Comparison of ENCODE assay signal across 11 mouse cellular contexts in genomic region chr1:136958185-136958584, GRCm38 (mm10). TPM values are rescaled to one million over a fixed set of nuclear protein-coding genes. Genes with fewer than 3 reads are reported as not detected.
DNase-seq lines count a peak whose midpoint lies in the region; ATAC-seq lines count a peak whose summit lies in the region.
"Had no signal": no experiment of that assay in that cellular context is flagged by ENCODE, and none has a peak within 500 bp of the region (broad histone marks: within the 10 kb centered on the region; RNA-seq: fewer than 3 reads in every experiment).

No protein-coding gene starts in this region.

- no peaks in the 10 kb centered on the region for H3K9me3 ChIP-seq in kidney, embryonic 14.5 days (ENCODE audit: control insufficient read depth, low read length)
- no peaks in the 10 kb centered on the region for H3K9me3 ChIP-seq in embryonic facial prominence, embryonic 14.5 days (ENCODE audit: control insufficient read depth, low read length)
- no peaks in the 10 kb centered on the region for H3K9me3 ChIP-seq in limb, embryonic 10.5 days (replicated peaks)

- 2% methylated on average over 13 of the region's 13 CpGs for WGBS in kidney, embryonic 14.5 days
- WGBS in embryonic facial prominence, embryonic 14.5 days = 2% methylated on average over 8 of the region's 13 CpGs
- under 1% methylated on average over 13 of the region's 13 CpGs for WGBS in limb, embryonic 10.5 days

- peak overlapping the region; percentile 21 for H3K4me2 ChIP-seq in kidney, embryonic 14.5 days (replicated peaks; ENCODE audit: low read depth, low read length)
- H3K4me2 ChIP-seq in embryonic facial prominence, embryonic 14.5 days (ENCODE audit: low read depth, low read length) = peak overlapping the region; percentile 37

- H3K27ac ChIP-seq in kidney, embryonic 14.5 days (ENCODE audit: low read depth, low read length) = no peak overlapping the region
- H3K27ac ChIP-seq in embryonic facial prominence, embryonic 14.5 days (replicated peaks; ENCODE audit: low read depth, low read length) = no peak overlapping the region
- no peak overlapping the region for H3K27ac ChIP-seq in limb, embryonic 10.5 days

- peaks cover 5% of the 10 kb centered on the region; the same call in 1 of the 2 replicates for H3K4me1 ChIP-seq in kidney, embryonic 14.5 days (ENCODE audit: control insufficient read depth, insufficient read depth, low read length)
- peaks cover 9% of the 10 kb centered on the region for H3K4me1 ChIP-seq in embryonic facial prominence, embryonic 14.5 days (ENCODE audit: control insufficient read depth, insufficient read depth, low read length)
- peaks cover 34% of the 10 kb centered on the region for H3K4me1 ChIP-seq in limb, embryonic 10.5 days

- ATAC-seq in kidney, embryonic 14.5 days (ENCODE audit: low FRiP score, low TSS enrichment) = peak; percentile 49; the same call in 1 of the 2 replicates
- no peak; the same call in 1 of the 2 replicates for ATAC-seq in embryonic facial prominence, embryonic 14.5 days (ENCODE audit: low read depth)
- no peak for ATAC-seq in cerebellum, adult (ENCODE audit: insufficient number of reproducible peaks, low FRiP score, low TSS enrichment)

- H3K4me3 ChIP-seq in kidney, embryonic 14.5 days (ENCODE audit: low read length) = no peak overlapping the region
- H3K4me3 ChIP-seq in embryonic facial prominence, embryonic 14.5 days (ENCODE audit: low read depth, low read length) = no peak overlapping the region
- peak overlapping the region; percentile 30 for H3K4me3 ChIP-seq in limb, embryonic 10.5 days

- no peaks in the 10 kb centered on the region for H3K36me3 ChIP-seq in kidney, embryonic 14.5 days (ENCODE audit: control insufficient read depth, insufficient read depth, low read length)
- H3K36me3 ChIP-seq in embryonic facial prominence, embryonic 14.5 days (ENCODE audit: control insufficient read depth, insufficient read depth, low read length) = no peaks in the 10 kb centered on the region
- H3K36me3 ChIP-seq in limb, embryonic 10.5 days = no peaks in the 10 kb centered on the region

- H3K9ac ChIP-seq in kidney, embryonic 14.5 days (ENCODE audit: low read depth, low read length) = no peak overlapping the region
- H3K9ac ChIP-seq in embryonic facial prominence, embryonic 14.5 days (ENCODE audit: low read depth, low read length) = no peak overlapping the region

- peaks cover 41% of the 10 kb centered on the region for H3K27me3 ChIP-seq in kidney, embryonic 14.5 days (ENCODE audit: control insufficient read depth, insufficient read depth, low read length)
- peaks cover 46% of the 10 kb centered on the region for H3K27me3 ChIP-seq in embryonic facial prominence, embryonic 14.5 days (replicated peaks; ENCODE audit: control insufficient read depth, insufficient read depth, low read length)
- peaks cover 67% of the 10 kb centered on the region for H3K27me3 ChIP-seq in limb, embryonic 10.5 days (ENCODE audit: low read depth, poor library complexity, severe bottlenecking)
- H3K27me3 ChIP-seq: CH12.LX had no signal

- no peak for DNase-seq in kidney, postnatal 4 days
- no peak for DNase-seq in embryonic facial prominence, embryonic 14.5 days (ENCODE audit: low spot score)
- DNase-seq in limb, embryonic 10.5 days (ENCODE audit: low spot score) = peak; percentile 50
- peak; percentile 48 for DNase-seq in neural tube, embryonic 10.5 days (ENCODE audit: extremely low spot score, low spot score)
- DNase-seq in thymus, postnatal 14 days = no peak
- no peak for DNase-seq in kidney, postnatal 25 days
- DNase-seq: heart, postnatal 4 days had no signal

RNA-seq across cellular contexts. Expression of gene Nr5a2, which starts 2.1 kb away (rescaled TPM):
- polyA plus RNA-seq in kidney, embryonic 14.5 days (2014; fragmentation: Nextera tagmentation; extraction: Ambion mirVana) = 0.10 and 0.46 TPM in 2 replicates
- polyA plus RNA-seq in embryonic facial prominence, embryonic 14.5 days (2014; fragmentation: Nextera tagmentation; extraction: Ambion mirVana) = 1.1 and 1.3 TPM in 2 replicates
- polyA plus RNA-seq in limb, embryonic 10.5 days (2016; fragmentation: Nextera tagmentation; extraction: Ambion mirVana) = 0.30 and 0.40 TPM in 2 replicates
- polyA plus RNA-seq: cortical plate, adult 2 months had no signal

Comparison
In these comparisons a context has a peak if more than half of its experiments do, and no peak if none do; other contexts are left out.
1. DNase-seq: peak in limb, embryonic 10.5 days (single experiment) and neural tube, embryonic 10.5 days (single experiment); none in kidney, postnatal 4 days (0 of 2), embryonic facial prominence, embryonic 14.5 days (single experiment), thymus, postnatal 14 days (single experiment) and kidney, postnatal 25 days (0 of 2).